Mouse (Mus musculus) lung, postnatal 25 days (tissue): Measurements from ENCODE around the gene Lmo4.

ENCODE experiments used
- DNase-seq: peaks from one replicate; pipeline ENCODE4 v3.0.0; 2022; ENCODE audit warnings: low spot score

Lmo4 gene

GRCm38 (mm10) chr3:144203259-144203987 is 1.6 kb downstream of the Lmo4 start:
- DNase-seq: no peak

- DNase-seq: no peak
Measured at GRCm38 (mm10) chr3:144202574-144203258, 2.3 kb downstream of the Lmo4 start.

- peak; percentile 90 for DNase-seq
Measured at GRCm38 (mm10) chr3:144201794-144202573, 3.0 kb downstream of the Lmo4 start.

- no peak for DNase-seq
Measured at GRCm38 (mm10) chr3:144185327-144186152, 19.5 kb downstream of the Lmo4 start.

DNA sequence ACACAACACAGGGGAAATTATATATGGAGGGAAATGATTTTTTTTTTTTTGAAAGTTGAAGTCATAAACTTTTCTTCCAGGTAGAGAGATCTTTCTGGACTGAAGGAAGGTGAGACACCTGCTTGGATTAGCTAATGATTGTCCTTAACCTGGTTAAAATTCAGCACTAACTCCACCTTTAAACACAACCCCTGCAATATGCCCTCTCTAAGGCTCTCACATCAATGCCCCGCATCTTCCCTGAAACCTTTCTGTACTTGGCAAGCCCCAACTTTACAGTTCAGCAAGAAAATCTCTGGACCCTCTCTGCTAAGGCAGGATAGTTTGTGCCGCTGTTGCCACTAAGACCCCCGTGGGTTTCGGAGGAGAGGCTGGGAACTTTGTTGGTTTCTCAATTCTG is 20.1 kb downstream of the Lmo4 start:
- no peak for DNase-seq

GRCm38 (mm10) chr3:144182229-144182628 is 22.8 kb downstream of the Lmo4 start:
- DNase-seq: no peak

GRCm38 (mm10) chr3:144178937-144179336 is 26.1 kb downstream of the Lmo4 start:
- no peak for DNase-seq

GRCm38 (mm10) chr3:144173866-144174588 is 31.0 kb downstream of the Lmo4 start:
- no peak for DNase-seq

DNA sequence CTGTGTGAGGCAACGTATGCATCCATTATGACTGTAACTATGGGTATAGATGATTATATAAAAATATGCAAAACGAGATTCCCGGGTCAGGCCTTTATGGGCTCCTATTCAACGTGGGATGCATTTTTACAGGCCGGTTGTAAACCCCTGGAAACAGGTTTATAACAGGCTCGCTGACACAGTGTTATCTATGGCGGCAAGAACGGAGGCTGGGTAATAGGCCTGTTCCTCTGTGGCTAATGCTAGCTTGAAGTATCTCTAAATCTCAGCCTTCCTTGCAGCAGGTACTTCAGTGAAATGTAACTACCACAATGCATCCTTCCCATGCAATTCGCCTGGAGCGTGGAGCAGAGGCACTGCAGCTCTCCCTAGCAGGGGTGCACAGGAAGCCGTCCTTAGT is 31.9 kb downstream of the Lmo4 start:
- DNase-seq: no peak

DNA sequence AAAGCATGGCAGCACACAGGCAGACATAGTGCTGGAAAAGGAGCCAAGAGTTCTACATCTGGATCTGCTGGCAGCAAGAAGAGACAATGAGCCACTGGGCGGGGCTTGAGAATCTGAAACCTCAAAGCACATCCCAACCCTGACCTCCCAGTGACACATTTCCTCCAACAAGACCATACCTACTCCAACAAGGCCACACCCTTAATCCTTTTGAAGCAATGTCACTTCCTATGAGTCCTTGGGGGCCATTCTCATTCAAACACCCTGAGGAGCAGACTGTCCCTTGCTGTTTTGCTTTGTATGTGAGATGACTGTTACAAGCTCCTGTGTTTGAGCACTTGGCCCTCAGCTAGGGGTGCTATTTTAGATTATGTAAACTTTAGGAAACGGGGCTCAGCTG is 33.3 kb downstream of the Lmo4 start:
- no peak for DNase-seq

DNA sequence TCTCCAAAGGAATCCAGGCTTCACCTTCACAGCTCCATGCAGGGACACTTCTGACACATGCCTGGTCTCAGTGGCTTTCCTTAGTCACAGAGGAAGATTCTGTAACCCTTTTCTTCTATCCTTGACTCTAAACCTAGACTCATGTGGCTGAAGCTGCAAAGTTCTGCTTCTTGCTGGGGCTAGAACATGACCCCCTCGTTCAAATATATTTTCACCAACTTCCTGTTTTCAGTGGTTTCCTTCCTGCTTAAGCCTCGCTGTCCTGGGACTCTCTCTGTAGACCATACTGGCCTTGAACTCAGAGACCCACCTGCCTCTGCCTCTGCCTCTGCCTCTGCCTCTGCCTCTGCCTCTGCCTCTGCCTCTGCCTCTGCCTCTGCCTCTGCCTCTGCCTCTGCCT is 34.5 kb downstream of the Lmo4 start:
- no peak for DNase-seq

DNA sequence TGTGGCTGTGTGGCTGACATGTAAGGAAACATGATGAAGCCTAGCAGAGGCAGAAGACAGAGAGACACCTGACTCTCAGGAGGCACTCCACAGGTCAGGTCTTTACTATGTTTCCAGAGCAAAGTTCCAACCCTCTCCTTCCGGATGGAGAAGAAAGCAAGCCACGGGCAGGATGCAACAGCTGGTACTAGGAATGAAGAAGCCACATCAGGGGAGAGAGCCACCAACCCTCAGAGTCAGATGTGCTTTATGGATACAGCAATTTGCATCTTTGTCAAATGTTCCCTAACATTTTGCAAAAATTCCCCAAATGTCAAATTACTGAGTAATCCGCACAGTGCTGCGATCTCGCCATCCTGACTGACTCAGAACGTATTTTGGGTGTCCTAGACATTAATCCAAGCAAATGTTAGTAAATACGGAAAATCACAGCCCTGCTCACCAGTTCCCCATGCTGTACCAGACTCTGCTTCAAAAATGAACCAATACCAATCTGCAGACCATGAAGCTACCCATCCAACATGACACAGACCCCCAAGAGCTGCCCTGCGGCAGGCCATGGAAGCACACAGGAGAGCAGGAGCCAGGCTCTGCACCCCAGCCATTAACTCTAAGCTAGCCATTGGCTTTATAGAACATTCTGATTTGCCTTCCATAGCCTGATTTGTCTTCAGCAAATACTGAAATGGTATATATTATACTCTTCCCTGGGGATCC is 38.4 kb downstream of the Lmo4 start:
- DNase-seq: no peak

DNA sequence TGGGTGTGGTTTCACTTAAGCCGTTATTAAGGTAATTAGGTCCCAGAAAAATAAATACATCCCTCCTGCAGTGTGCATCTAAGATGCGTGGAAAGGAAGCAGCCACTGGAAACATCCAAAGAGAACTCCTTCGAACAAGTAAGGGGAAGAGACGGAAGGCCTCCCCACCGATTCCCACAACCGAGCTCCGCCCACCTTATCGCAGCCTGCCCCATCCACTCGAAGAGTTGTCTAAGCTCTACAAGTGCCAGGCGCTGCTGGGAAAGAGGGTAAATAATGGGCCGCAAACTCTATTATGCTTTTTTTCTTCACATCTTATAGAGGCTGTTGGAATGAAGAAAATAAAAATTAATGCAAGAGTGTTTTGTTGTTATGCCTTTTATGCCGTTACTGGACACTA is 39.6 kb downstream of the Lmo4 start:
- DNase-seq: peak; percentile 36

- DNase-seq: peak; percentile 56
Measured at GRCm38 (mm10) chr3:144164665-144165385, 40.2 kb downstream of the Lmo4 start.

- no peak for DNase-seq
Measured at GRCm38 (mm10) chr3:144163718-144164117, 41.3 kb downstream of the Lmo4 start.

GRCm38 (mm10) chr3:144162156-144162555 is 42.9 kb downstream of the Lmo4 start:
- DNase-seq: no peak

GRCm38 (mm10) chr3:144161261-144161660 is 43.8 kb downstream of the Lmo4 start:
- DNase-seq: no peak

- no peak for DNase-seq
Measured at GRCm38 (mm10) chr3:144155746-144156145, 49.3 kb downstream of the Lmo4 start.

GRCm38 (mm10) chr3:144153395-144153794 is 51.6 kb downstream of the Lmo4 start:
- no peak for DNase-seq

GRCm38 (mm10) chr3:144151001-144151400 is 54.0 kb downstream of the Lmo4 start:
- DNase-seq: no peak
